Mouse (Mus musculus) limb, embryonic 14.5 days (tissue): ENCODE measurements around the gene Rnf11. TPM values are rescaled to one million over a fixed set of nuclear protein-coding genes. Genes with fewer than 3 reads are reported as not detected.

Experiments
- ATAC-seq: fragments of 200-750 bp; cut with Nextera tagmentation; 2 replicates; pipeline ENCODE4 v1.8.0; 2017; ENCODE audit warnings: low read depth, moderate number of reproducible peaks, moderate TSS enrichment; ENCODE audit not compliant: low FRiP score
- DNase-seq: peaks from one replicate; pipeline ENCODE4 v3.0.0-alpha.2; 2015; ENCODE audit warnings: low spot score
- H3K27ac ChIP-seq: fragments of 300-500 bp; sonication (generic); replicated peaks from 2 replicates; pipeline ENCODE4 v1.5.1; 2014; ENCODE audit warnings: low read depth, mild to moderate bottlenecking, low read length, moderate library complexity, mixed read lengths
- H3K27me3 ChIP-seq: fragments of 300-500 bp; sonication (generic); 2 replicates; pipeline ENCODE4 v1.6.1; 2014; ENCODE audit warnings: low read length, mixed read lengths; ENCODE audit not compliant: control insufficient read depth, insufficient read depth
- H3K36me3 ChIP-seq: fragments of 300-500 bp; sonication (generic); 2 replicates; pipeline ENCODE4 v1.6.1; 2014; ENCODE audit warnings: mild to moderate bottlenecking, low read length, moderate library complexity, mixed read lengths; ENCODE audit not compliant: control insufficient read depth, insufficient read depth
- H3K4me1 ChIP-seq: fragments of 300-500 bp; sonication (generic); 2 replicates; pipeline ENCODE4 v1.6.1; 2014; ENCODE audit warnings: antibody characterized with exemption, low read length, mixed read lengths; ENCODE audit not compliant: control insufficient read depth, insufficient read depth
- H3K4me2 ChIP-seq: fragments of 300-500 bp; sonication (generic); replicated peaks from 2 replicates; pipeline ENCODE4 v1.6.1; 2014; ENCODE audit warnings: low read depth, mild to moderate bottlenecking, low read length, moderate library complexity; ENCODE audit not compliant: severe bottlenecking
- H3K4me3 ChIP-seq: fragments of 300-500 bp; sonication (generic); replicated peaks from 2 replicates; pipeline ENCODE4 v1.5.1; 2014; ENCODE audit warnings: low read length
- H3K9ac ChIP-seq: fragments of 300-500 bp; sonication (generic); 2 replicates; pipeline ENCODE4 v1.6.1; 2014; ENCODE audit warnings: mild to moderate bottlenecking, low read depth, low read length, moderate library complexity; ENCODE audit not compliant: severe bottlenecking
- H3K9me3 ChIP-seq: fragments of 300-500 bp; sonication (generic); 2 replicates; pipeline ENCODE4 v1.6.1; 2016; ENCODE audit warnings: low read length; ENCODE audit not compliant: control insufficient read depth
- POLR2A ChIP-seq: fragments of 200-500 bp; IDR thresholded peaks from 2 replicates; pipeline ENCODE4 v1.8.0; 2012; ENCODE audit warnings: inconsistent platforms, mild to moderate bottlenecking, moderate library complexity, borderline replicate concordance; ENCODE audit not compliant: insufficient read depth, insufficient read length; ENCODE audit errors: extremely low read depth
- WGBS: fragments of 180-500 bp; shearing (Covaris S2); extraction: QIAGEN DNeasy Blood & Tissue Kit; methylation state at CpG from one replicate; pipeline ENCODE4 v1.1.7; 2014; 5-methylcytosine and 5-hydroxymethylcytosine counted together
- polyA plus RNA-seq, 2 experiments: library from polyadenylated mRNA; depleted of rRNA in 1 of 2; stranded (reverse) in 1 of 2; unstranded in 1 of 2; fragments of >200 nt; fragmentation: Nextera tagmentation in 1 of 2; extraction: Ambion mirVana in 1 of 2; gene quantifications; 2 replicates each; pipeline versions ENCODE4 v1.2.1 to v1.2.3; 2012 to 2014

The Rnf11 gene
- polyA plus RNA-seq, 2 experiments, result 43.6 to 71.7 TPM

DNA sequence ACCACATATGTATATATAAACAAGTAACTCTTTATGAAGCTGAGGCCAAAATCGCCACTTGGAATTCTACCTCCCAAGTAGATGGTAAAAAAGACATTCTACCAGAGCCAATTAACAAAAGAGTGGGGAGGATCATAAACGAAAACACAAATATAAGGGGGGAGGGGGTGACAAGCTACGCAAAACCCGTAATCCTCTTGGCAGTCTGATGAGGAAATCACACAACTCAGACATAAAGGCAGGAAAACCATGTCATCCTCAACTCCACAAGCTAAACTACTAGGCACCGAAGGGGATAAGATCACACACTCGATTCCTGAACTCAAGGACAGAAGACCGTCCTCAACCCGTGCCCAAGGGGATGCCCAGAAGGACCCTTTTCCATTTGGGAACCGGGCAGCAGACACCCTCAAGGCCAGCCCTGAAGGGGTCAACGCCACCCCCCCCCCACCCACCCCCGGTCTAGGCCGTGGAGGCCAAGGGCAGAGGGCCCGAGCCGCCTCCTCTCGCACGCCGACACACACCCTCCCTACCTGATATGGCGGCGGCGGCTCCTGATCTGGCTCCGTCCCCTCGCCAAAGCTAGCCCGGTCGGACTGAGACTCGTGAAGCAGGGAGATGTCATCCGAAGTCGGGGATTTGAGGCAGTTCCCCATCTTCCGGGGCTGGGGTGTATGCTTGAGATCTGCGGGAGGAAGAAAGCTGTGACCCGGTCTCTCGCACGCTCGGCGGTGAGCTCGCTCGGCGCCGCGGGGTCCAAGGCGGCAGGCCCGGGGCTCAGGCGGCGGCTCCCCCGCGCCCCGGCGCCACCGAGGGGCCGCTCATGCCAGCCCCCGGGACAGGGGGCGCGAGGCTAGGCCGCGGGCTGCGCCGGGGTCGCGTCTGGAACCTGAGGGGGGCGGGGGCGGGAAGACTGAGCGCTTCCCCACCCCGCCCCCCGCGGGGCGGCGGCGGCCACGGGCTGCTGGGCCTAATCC, 8.7 kb downstream of the Rnf11 start:
- no peaks in the 10 kb centered on the region for H3K27me3 ChIP-seq
- H3K9me3 ChIP-seq, result no peaks in the 10 kb centered on the region
- peaks cover 4% of the 10 kb centered on the region; the same call in 1 of the 2 replicates for H3K4me1 ChIP-seq
- no peak for TF ChIP-seq POLR2A
- no peaks in the 10 kb centered on the region for H3K36me3 ChIP-seq
- peak overlapping the region; percentile 98 for H3K9ac ChIP-seq
- WGBS, result under 1% methylated on average over 44 of the region's 68 CpGs
- DNase-seq, result peak; percentile 14
- peak; percentile 47 for ATAC-seq
- peak overlapping the region; percentile 91 for H3K27ac ChIP-seq
- H3K4me2 ChIP-seq, result peak overlapping the region; percentile 72
- peak overlapping the region; percentile 94 for H3K4me3 ChIP-seq

DNA sequence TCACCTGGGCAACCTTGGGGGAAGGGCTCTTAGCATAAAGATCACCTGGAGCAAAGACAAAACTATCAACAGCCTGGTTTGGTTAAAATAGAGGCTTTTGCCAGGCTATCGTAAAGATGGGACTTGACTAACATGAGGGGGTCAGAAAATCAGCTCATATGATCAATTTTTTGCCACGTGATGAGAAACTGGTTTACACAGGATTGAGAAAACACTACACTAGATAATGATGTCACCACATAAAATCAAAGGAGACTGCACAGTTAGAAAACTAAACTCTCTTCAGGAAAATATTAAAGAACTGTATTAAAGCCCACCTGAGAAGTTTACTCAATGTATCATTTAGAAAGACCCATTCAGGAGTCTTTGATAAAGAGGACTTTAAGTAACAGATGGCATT, 9.4 kb downstream of the Rnf11 start:
- H3K9ac ChIP-seq, result peak overlapping the region; percentile 98; the same call in 1 of the 2 replicates
- peak overlapping the region; percentile 94 for H3K4me3 ChIP-seq
- no peaks in the 10 kb centered on the region for H3K9me3 ChIP-seq
- peak overlapping the region; percentile 72 for H3K4me2 ChIP-seq
- H3K4me1 ChIP-seq, result peaks cover 4% of the 10 kb centered on the region; the same call in 1 of the 2 replicates
- DNase-seq (no peak), ATAC-seq (no peak)
- H3K27ac ChIP-seq, result no peak overlapping the region
- H3K27me3 ChIP-seq, result no peaks in the 10 kb centered on the region
- H3K36me3 ChIP-seq, result peaks cover 2% of the 10 kb centered on the region; the same call in 1 of the 2 replicates
- no peak for TF ChIP-seq POLR2A
- 52% methylated on average over 2 of the region's 2 CpGs for WGBS

DNA sequence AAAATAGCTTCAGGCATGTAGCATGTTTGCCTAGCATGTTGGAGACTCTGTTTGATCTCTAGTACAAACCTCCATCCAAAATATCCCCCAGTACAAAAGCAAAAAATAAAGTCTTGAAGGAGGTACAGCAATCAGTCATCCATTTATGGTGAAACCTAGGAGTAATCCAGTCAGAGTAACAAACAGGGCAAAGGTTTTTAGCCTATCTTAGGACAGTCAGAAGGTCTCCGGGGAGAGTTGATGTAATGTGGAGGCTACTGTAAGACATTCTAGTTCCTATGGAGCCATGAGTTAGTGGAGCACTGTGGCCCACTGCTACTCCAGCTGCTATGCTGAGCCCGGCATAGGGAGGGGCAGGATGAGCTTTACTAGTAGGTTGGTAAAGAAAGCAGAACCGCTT, 12.0 kb downstream of the Rnf11 start:
- no peak overlapping the region for H3K27ac ChIP-seq
- no peaks in the 10 kb centered on the region for H3K9me3 ChIP-seq
- peaks cover 4% of the 10 kb centered on the region; the same call in 1 of the 2 replicates for H3K4me1 ChIP-seq
- no peak for TF ChIP-seq POLR2A
- H3K9ac ChIP-seq, result no peak overlapping the region
- WGBS, result 93% methylated on average over 3 of the region's 3 CpGs
- H3K27me3 ChIP-seq, result no peaks in the 10 kb centered on the region
- ATAC-seq (no peak), DNase-seq (no peak)
- peaks cover 2% of the 10 kb centered on the region; the same call in 1 of the 2 replicates for H3K36me3 ChIP-seq
- H3K4me2 ChIP-seq, result no peak overlapping the region
- no peak overlapping the region for H3K4me3 ChIP-seq

DNA sequence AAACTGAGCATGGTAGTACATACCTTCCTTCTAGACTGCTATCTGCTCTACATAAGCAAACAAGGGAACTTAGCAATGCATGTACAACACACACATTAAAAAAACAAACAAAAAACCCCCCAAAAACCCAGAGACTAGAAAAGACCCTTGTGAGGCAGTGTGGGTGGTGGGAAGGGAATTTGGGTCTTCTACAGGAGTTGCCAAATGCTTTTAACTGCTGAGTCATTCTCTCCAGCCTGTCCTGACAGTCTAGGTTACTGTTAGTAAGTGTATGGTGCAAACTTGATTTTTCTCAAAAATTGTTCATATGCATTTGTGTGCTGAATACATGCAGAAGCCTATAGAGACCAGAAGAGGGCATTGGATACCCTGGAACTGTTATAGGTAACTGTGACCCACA, 12.9 kb downstream of the Rnf11 start:
- H3K4me1 ChIP-seq, result peaks cover 4% of the 10 kb centered on the region; the same call in 1 of the 2 replicates
- no peaks in the 10 kb centered on the region for H3K9me3 ChIP-seq
- H3K27ac ChIP-seq, result no peak overlapping the region
- H3K9ac ChIP-seq, result no peak overlapping the region
- no peak for ATAC-seq
- no peak overlapping the region for H3K4me2 ChIP-seq
- H3K36me3 ChIP-seq, result peaks cover 2% of the 10 kb centered on the region; the same call in 1 of the 2 replicates
- TF ChIP-seq POLR2A, result no peak
- no peak overlapping the region for H3K4me3 ChIP-seq
- DNase-seq, result no peak
- H3K27me3 ChIP-seq, result no peaks in the 10 kb centered on the region

DNA sequence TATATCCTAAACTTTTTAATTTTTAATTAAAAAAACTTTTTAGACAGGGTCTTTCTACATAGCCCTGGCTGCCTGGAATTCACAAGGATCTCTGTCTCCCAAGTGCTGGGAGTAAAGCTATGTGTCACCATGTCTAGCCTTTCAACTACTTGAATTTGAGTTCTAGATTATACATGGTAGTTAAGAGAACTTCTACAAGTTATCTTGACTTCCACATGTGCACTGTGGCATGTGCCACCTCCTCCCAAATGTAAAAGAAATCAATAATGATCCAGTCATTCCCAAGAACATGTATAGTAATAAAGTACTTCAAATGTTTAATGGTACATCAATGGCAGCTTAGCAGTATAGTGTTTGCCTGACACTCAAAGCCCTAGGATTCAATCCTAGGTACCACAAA, 16.8 kb downstream of the Rnf11 start:
- H3K27me3 ChIP-seq, result no peaks in the 10 kb centered on the region
- H3K4me3 ChIP-seq, result no peak overlapping the region
- ATAC-seq, result no peak
- no peak overlapping the region for H3K27ac ChIP-seq
- DNase-seq, result no peak
- no peak overlapping the region for H3K4me2 ChIP-seq
- no peaks in the 10 kb centered on the region for H3K9me3 ChIP-seq
- TF ChIP-seq POLR2A, result no peak
- H3K36me3 ChIP-seq, result peaks cover 2% of the 10 kb centered on the region; the same call in 1 of the 2 replicates
- H3K9ac ChIP-seq, result no peak overlapping the region
- H3K4me1 ChIP-seq, result no peaks in the 10 kb centered on the region
